Mouse (Mus musculus) heart, postnatal 25 days (tissue): ENCODE measurements around the gene Ndufa5. TPM values are rescaled to one million over a fixed set of nuclear protein-coding genes. Genes with fewer than 3 reads are reported as not detected.
A peak's percentile ranks its signal among the peaks of the same experiment; 100 is the strongest.

Experiments
- DNase-seq: peaks from one replicate; pipeline ENCODE4 v3.0.0; 2022; ENCODE audit warnings: low spot score
- intact Hi-C: fragments of 180-260 bp; cut with DNase I; formaldehyde crosslinking; loops from one replicate; pipeline ENCODE4 v1.15.1; 2025
- total RNA-seq, 2 experiments: library from RNA; stranded (reverse); gene quantifications; 2 replicates each; pipeline ENCODE4 v1.2.3; 2021

Gene Ndufa5
- total RNA-seq = 1,000 to 10,000 TPM; 1,436 to 1,506 TPM

DNA sequence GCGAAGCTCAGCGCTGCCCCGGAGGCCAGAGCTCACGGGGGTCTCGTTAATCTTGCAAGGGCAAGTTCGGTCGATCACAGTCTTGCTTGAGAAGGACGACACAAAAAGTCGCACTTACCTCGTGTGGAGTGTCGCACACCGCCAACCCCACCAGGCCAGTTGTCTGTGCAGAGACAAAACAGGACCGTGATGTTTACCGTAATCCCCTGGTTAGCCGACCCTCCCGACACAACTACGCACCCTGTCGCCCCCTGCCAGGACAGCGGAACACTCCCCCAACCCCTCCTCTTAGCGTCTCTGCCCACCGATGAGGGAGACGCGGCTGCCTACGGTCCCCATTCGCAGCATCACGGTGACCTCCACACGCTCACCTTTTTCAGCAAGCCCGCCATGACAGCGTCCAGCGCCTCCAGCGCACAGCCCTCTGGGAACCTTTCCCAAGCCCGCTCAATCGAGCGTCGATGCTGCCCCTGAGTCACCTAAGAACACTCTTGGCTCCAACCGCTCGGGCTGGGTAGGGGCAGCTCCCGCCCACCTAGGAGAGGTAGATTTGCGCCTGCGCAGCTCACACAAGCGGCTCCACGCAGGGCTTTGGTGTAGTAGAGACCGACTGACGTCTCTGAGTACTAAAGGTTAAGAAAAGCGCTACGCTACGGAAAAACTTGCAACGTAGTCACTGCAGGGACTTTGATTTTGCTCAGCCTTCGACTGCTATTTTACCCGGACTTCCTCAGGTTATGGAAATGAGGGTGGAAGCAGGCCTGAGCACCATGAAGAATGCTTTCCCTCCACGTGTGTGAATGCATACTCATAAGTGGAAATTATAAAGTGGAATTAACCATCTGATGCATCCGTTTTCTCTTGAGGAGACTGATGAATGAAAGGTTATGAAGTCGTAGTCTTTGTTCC lies at the start of gene Ndufa5:
Gene Ndufa5, minus strand, starts transcription at position 859 of the 909 bp plus-strand sequence.
- DNase-seq = peak; percentile 77
- intact Hi-C loops = loop anchor here (2.0 kb wide), 1 partner anchor 41 kb away; no protein-coding TSS in a partner anchor

DNA sequence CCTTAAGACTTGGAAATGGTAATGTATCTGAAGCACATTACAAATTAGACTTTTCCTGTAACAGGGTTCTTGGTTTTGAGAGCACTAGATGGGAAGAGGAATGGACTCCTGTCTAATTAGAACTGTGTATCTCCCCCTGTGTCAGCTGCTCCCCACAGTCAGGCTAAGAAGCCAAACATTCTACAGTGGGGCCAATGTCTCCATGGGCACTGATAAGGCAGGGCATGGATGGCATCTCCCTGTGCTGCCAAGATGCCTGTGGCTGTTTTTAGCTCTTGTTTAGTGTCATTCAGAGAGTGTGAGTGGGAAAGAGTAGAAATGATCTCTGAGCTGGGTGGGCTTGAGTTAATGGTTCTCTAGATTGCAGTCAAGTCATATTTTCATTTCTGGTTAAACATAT lies 45.5 kb upstream of the Ndufa5 start:
- DNase-seq = no peak
- intact Hi-C loops = loop anchor here (2.0 kb wide), 1 partner anchor 13 kb away; no protein-coding TSS in a partner anchor

- intact Hi-C loops = loop anchor here (2.0 kb wide), 1 partner anchor 14 kb away; no protein-coding TSS in a partner anchor
- DNase-seq = no peak
These were observed 44.6 kb upstream of the Ndufa5 start for GRCm38 (mm10) chr6:24572431-24572830.

DNA sequence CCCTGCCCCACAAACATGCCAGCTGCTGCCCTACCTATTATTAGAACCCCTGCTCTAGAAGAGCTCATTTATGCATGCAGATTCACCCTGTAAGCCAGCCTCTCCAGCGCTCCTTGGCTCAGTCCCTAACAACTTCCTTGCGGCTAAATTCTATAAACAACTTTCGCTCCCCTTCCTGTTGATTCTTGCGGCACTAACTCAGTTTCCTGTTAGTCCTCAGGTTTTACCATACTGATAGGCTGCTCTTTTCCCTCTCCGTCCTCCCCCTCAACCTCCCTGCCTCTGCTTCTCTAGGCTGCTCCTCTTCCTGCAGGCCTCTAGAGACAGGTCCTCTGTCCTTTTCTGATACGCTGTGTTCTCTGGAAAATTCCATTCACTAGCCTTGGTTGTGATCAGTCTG lies 43.3 kb upstream of the Ndufa5 start:
- intact Hi-C loops = no loop called here

GRCm38 (mm10) chr6:24570278-24570677 lies 42.5 kb upstream of the Ndufa5 start:
- DNase-seq = no peak
- intact Hi-C loops = no loop called here

More for the DNA sequence above, 43.3 kb upstream of the Ndufa5 start:
- no peak for DNase-seq

DNA sequence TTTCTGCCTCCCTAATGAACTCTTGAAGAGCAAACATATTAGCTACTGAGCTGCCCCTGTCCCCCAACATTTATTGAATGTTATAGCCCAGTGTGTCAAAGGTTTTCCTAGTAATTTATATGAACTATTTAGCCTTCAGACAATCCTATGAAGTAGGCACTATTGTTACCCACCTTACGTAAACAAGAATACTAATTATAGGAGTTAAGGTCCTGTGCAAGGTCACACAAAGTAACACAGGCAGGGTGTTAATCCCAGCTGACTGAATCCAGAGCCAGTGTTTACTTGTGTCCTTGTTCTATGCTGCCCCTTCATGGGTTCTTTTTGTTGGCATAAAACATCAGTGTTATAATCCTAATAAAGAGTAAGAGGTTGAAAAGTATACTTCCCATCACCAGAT lies 41.9 kb upstream of the Ndufa5 start:
- no peak for DNase-seq
- intact Hi-C loops = loop anchor here (1.0 to 5.0 kb wide), 3 partner anchors 41 to 153 kb away; partner anchors contain the start of genes Asb15 and Ndufa5

DNA sequence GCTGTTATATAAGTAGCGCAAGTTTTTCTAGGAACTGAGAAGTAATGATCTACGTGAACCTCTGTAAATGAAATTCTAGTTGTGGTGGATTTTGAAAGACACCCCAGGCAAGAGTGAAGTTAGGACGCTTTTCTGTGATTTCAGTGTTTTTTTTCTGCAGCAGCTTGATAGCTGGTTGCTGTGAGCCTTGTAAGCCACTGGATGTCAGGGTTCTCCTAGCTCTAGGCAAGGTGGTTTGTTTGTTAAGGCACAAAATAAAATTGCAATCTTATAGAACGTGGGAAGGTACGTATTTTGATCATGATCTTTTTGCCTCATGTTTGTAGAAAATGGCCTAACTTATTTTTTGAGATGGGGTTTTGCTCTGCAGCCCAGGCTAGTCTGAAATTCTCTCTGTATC lies 41.1 kb upstream of the Ndufa5 start:
- intact Hi-C loops = loop anchor here (1.0 to 5.0 kb wide), 3 partner anchors 40 to 153 kb away; partner anchors contain the start of genes Asb15 and Ndufa5
- DNase-seq = no peak

GRCm38 (mm10) chr6:24564886-24565285 lies 37.1 kb upstream of the Ndufa5 start:
- intact Hi-C loops = loop anchor here (5.0 kb wide), 1 partner anchor 157 kb away; no protein-coding TSS in a partner anchor
- no peak for DNase-seq

- no peak for DNase-seq
- intact Hi-C loops = no loop called here
These were observed 36.3 kb upstream of the Ndufa5 start for GRCm38 (mm10) chr6:24564081-24564480.

- intact Hi-C loops = no loop called here
- no peak for DNase-seq
These were observed 27.7 kb upstream of the Ndufa5 start for GRCm38 (mm10) chr6:24555488-24555887.

DNA sequence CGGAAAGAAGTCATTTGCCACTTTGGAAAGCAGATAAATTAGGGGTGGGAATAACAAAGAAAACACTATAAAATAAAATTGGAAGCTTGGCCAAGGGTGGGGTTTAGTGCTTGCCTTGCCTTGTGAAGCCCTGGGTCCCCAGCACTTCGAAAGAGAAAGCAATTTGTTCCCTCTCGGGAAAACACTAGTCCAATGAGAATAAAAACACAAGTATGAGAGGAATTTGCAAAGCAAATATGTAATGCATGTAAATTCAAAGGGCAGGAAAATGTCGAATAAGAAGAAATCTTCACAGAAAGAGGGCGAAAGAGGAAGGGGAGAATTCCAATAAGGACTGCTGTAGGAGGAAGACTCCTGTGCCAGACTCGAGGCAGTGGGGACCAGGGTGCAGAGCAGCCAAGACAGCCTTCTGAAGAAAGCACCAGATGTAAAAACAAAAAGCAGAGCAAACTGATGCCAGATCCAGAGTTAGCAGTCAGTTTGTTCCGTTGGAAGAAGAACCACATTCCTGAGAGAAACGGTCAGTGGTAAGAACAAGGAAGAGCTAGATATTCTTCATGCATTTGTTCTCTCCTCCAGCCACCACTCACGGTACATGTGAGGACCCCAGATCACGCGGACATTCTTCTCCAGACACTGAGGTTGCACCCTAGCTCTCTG lies 26.7 kb upstream of the Ndufa5 start:
- intact Hi-C loops = no loop called here
- DNase-seq = no peak

GRCm38 (mm10) chr6:24552046-24552445 lies 24.2 kb upstream of the Ndufa5 start:
- DNase-seq = no peak
- intact Hi-C loops = no loop called here

GRCm38 (mm10) chr6:24549801-24550200 lies 22.0 kb upstream of the Ndufa5 start:
- intact Hi-C loops = no loop called here
- no peak for DNase-seq

DNA sequence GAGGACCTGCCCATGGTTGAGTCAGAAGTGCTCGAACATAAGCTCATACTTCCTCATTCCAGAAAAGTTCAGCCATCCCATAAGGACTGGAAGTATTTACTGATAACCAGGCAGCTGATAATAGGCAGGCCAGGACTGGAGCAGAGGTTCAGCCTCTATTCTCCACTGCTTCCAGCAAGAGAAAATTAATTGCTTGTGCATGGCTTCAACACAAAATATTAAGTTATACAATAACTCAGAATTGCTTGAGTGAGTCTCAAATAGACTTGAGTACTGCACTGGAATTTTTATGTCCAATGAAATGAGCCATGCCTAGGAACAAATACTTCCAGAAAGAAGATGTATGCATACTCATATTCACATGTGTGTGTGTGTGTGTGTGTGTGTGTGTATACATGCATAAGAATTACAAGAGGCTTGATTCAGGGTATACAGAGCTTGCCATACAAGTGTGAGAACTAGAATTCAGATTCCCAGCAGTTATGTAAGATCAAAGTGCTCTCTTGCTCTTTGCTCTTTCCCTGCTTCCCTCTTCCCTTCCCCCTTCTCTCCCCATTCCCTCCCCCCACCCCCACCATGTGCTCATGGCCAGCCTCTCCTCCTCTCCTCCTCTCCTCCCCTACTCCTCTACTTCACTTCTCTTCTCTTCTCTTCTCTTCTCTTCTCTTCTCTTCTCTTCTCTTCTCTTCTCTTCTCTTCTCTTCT lies 19.1 kb upstream of the Ndufa5 start:
- intact Hi-C loops = no loop called here
- no peak for DNase-seq

GRCm38 (mm10) chr6:24543119-24543591 lies 15.3 kb upstream of the Ndufa5 start:
- DNase-seq = no peak
- intact Hi-C loops = loop anchor here (5.0 kb wide), 1 partner anchor 54 kb away; the partner anchor contains the start of gene Lmod2

DNA sequence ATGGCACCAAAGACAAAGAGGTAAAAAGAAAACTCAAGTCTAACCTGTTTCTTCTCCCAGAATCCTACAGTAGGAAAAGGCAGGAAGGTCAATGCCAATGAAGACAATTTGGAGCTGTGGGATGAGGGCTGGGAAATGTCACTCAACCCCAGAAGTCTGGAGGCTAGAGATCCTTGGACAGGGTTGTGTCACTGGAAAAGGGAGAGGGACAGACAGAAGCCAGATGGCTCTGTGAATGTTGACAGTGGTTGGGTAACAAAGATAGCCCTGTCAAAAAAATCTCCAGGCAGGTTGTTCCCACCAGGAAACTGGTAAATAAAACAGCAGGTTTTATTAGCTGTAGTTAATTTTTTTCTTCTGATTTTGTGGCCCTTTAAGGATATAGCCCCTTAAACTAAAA lies 14.6 kb upstream of the Ndufa5 start:
- intact Hi-C loops = loop anchor here (5.0 kb wide), 1 partner anchor 55 kb away; the partner anchor contains the start of gene Lmod2

GRCm38 (mm10) chr6:24540106-24540505 lies 12.3 kb upstream of the Ndufa5 start:
- intact Hi-C loops = loop anchor here (5.0 kb wide), 1 partner anchor 57 kb away; the partner anchor contains the start of gene Lmod2
- DNase-seq = no peak

More for the DNA sequence above, 14.6 kb upstream of the Ndufa5 start:
- no peak for DNase-seq

GRCm38 (mm10) chr6:24538435-24538834 lies 10.6 kb upstream of the Ndufa5 start:
- intact Hi-C loops = no loop called here
- DNase-seq = no peak

DNA sequence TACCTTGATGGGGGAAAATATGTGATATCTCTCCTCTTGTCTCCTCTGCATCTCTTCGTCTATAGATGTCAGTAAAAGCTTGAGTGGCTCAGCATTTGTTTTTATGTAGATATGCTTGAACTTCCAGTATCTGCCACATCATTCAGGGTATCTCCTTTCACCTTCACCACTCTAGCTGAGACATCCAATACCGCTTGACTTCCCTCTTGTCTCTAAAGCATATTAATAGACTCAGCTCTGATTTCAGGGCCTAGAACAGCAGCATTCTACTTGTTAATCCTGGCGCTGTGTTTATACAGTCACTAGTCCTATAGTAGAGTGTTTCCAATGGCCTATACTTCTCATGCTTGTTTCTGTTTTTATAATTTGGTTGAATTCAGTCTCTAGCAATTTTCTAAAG lies 5.0 kb upstream of the Ndufa5 start:
- DNase-seq = no peak
- intact Hi-C loops = no loop called here
